Mouse (Mus musculus) cerebellum, adult 18-20 months (tissue): Measurements from ENCODE around the gene 2010106E10Rik.

Source experiments
- DNase-seq, 2 experiments: peaks; one replicate each; pipeline ENCODE4 v3.0.0; 2021

The 2010106E10Rik gene

DNA sequence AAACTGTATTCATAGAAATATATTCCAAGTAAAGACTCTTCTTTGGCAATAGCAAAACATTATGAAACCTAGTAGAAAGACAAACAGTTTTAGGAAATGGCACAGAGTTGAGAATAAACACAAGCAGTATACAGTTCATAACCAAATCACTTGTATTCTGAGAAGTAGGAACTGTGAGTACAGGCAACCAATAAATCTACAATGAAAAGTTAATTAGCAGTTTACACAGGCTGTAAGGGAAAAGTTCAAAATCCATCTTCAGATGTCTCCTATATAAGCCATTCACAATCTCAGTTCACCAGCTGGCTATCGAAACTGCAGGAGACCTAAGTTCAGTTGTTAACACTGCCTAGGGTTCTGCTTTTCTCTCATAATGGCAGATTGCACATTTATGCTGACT lies at the start of gene 2010106E10Rik:
2010106E10Rik (plus strand) TSS at position 301 of the 400 bp plus-strand sequence.
- DNase-seq = no peak

DNA sequence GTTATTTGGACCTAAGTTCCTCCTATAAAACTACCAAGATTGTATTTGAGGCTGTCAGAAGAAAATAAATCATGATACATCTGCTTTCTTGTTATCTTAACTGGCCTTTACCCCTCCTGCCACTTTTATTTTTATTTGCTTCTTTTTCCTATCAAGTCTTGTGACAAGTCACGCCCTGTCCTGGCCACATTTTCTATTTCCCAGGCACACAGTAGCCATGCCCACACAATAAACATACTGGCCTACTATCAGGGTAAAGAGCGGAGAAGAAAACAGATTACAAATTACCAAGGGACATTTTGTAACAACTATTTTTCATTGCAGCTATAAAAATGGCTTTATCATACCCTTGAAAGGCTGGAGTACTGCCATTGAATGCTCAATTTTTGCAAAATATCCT lies 10.6 kb downstream of the 2010106E10Rik start:
- DNase-seq = no peak

DNA sequence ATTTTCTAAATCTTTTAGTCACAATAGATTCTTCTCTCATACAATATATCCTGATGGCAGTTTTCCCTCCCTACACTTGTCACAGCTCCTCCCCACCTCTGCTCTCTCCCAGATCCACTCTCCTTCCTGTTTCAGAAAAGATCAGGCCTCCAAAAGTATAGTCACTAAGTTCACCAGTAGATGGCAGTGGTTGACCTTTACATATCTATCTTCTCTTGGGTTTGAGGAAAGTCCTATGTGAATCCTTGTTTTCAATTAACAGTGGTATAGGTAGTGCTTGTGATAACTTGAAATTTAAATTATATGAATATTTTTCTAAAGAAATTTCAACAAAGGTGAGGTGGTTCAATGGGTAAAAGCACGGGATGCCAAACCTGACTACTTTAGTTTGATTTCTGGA lies 29.7 kb downstream of the 2010106E10Rik start:
- DNase-seq = no peak

DNA sequence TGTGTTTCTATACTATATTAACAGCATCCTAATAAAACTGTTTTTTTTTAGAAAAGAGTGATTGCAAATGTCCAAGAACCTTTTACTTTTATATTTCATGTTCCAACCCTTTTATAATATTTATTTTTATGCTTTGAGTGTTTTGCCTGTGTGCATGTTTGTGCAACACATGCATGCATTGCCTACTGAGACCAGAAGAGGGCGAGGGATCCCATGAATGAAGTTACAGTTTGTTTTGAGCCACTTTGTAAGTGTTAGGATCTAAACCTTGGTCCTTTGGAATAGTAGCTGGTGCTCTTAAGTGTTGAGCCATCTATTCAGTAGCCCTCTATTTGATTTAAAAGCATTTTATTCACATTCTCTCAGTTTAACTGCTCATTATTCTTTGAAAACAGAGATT lies 48.0 kb downstream of the 2010106E10Rik start:
- no peak for DNase-seq

DNA sequence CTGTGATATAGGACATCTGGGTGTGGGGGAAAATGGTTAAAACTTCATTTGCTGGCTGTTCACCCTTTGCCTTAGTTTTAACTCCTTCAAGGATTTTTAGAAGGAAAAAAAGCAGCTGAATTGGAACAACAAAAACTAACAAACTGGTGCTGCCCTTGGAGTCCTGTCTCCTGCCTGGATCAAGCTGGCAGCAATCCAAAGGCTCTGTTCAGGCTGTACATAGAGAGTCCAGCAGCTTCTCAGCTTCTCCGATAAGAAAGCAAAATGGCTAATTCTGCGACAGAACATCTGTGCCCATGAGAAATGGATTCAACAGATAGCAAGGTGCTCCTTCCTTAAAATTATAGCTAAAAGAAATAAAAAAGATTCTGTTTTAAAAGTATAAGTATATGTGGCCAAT lies 72.6 kb downstream of the 2010106E10Rik start:
- peak; percentile 1 to 3 for DNase-seq

DNA sequence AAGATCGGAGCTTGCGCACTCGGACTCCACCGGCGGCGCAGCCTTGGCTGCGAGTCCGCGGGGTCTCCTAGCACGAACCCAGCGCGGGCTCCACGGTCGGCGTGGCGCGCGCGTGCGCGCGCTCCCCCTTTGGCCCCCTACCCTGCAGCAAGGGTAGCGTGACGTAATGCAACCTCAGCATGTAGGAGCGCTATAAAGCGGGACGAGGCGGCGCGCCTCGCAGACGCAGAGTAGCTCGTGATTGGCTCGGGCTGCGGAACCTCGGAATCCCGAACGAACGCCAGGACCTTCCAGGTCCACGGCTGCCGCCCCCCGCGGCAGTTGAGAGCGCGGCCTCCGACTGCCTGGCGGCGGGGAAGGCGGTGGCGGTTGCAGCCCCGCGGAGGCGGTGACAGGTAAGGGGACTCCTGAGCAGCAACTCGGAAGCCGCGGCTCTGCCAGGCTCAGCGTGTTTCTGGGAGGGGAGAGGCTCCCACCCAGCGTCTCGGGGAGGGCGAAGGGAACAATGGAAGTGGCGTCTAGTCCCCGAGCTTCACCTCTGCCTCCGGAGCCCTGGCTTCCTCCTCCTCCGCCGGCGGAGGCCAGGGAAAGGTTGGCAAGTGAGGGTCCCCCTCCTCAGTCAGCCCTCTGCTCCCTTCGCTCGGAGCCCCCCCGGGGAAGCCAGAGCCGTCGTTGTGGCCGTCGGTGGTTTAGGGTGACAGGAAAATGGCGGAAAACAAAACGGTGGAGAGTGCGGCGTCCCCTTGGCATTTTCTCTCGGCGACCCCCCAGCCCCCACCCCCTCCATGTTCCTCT lies 105.6 kb downstream of the 2010106E10Rik start, which contains the start of gene Zfp711:
Zfp711 (plus strand) TSS at position 16 of the 795 bp plus-strand sequence.
- DNase-seq = peak; percentile 60 to 70

DNA sequence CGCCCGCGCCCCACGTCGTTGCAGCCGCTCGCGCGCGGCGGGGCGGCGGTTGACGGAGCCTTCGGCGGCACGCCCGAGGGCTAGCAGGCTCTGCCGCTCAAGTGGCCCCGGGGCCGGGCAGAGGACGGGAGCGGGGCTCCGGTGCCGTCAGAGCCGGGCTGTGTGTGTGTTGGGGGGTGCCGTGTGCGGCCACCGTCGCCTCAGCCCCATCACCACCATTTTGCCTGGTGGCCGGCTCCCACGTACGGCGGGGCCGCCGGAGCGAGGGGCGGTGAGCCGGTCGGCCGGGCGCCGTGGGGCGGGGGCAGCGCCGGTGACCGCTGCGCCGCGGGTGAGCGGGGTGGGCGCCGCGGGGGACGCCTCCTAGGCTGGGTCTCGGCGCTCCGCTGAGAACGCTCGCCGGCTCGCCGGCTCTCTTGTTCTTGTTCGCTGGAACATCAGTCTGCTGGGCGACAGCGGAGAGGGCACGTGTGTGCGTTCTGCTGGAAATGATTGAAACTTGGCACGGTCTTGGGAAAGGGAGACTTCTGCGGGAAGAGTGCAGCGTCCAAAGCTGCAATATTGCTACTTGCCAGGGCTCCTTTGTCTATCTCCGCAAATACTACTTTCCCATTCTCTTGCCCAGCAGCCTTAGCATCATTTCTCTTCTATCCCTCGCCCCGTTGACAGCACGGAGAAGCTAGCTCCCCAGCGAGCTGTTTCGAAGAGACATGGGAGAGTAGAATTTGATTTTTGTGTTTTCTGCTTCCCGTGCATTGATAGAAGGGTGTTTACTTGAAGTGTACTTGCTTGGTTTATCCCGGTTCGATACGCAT lies 106.4 kb downstream of the 2010106E10Rik start:
- peak; percentile 30 to 46 for DNase-seq
